Mouse (Mus musculus): Measurements from ENCODE around the gene Xpr1. TPM values are rescaled to one million over a fixed set of nuclear protein-coding genes. Genes with fewer than 3 reads are reported as not detected.

Xpr1 gene
- polyA plus RNA-seq, 2 experiments: 5.9 to 10.0 TPM

DNA sequence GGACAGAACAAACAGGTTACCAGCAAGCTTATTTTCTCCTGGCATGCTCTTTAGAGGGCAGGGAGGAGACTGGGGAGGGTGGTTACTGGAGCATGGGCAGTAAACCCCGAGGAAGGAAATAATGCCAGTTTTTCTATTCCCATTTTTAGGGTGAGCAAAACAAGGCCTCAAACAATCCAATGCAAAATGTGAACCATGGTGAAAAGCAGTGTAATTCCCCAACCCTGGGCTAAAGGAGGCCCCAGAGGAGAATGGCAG, 174.8 kb downstream of the Xpr1 start:
- peaks cover 16% of the 10 kb centered on the region for H3K4me1 ChIP-seq (ENCODE audit: control insufficient read depth, insufficient read depth, low read length)
- no peak overlapping the region for H3K4me3 ChIP-seq (replicated peaks; ENCODE audit: low read length)
- ATAC-seq (ENCODE audit: low FRiP score, low read depth): no peak
- DNase-seq (ENCODE audit: low spot score): no peak
- WGBS: 86% methylated on average over 1 of the region's 1 CpGs
- no peak overlapping the region for H3K9ac ChIP-seq (ENCODE audit: low read depth, low read length, severe bottlenecking)
- no peak overlapping the region for H3K4me2 ChIP-seq (replicated peaks; ENCODE audit: low read depth, low read length, severe bottlenecking)
- H3K36me3 ChIP-seq (ENCODE audit: control insufficient read depth, insufficient read depth, low read length): peaks cover 35% of the 10 kb centered on the region
- H3K27ac ChIP-seq (replicated peaks; ENCODE audit: low read depth, low read length): no peak overlapping the region
- H3K9me3 ChIP-seq (ENCODE audit: control insufficient read depth, low read length): no peaks in the 10 kb centered on the region
- H3K27me3 ChIP-seq (ENCODE audit: control insufficient read depth, insufficient read depth, low read length): no peaks in the 10 kb centered on the region
- TF ChIP-seq POLR2A (IDR thresholded peaks at IDR 0.05; ENCODE audit: borderline replicate concordance, extremely low read depth, insufficient read depth, insufficient read length): no peak

DNA sequence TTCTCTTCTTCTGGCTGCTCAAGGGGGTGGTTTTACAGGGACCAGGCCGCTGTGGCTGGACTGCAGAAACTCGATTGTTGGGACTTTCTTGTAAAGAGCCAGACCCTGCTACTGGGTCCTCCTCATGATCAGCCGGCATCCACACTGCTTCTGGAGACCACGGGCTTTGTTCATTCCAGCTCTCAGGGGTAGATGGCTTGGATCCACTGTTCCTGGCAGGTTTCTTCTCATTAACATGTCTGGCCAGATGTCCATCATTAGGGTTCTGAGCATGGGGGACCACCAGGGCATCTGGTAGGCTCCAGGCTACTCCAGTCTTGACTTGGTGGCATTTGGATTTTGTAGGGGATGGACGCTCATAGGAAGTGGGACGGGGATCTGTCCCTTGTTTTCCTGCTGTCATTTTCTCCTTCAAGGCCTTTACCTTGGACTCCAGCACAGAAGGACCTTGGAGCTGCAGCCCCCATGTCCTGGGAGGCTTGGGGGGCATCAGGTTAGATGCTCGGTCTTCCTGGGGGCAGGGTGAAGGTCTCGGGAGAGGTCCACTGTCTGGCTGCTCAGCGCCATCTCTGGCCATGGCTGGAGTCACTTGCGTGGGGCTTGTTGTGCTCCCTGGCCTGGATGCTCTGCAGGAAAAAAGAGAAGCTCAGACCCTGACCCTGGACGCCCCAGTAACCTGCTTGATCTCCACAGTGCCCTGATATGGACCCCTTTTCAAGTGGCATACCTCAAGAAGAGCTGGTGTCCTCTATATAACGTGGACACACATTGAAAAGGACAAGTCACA, 175.3 kb downstream of the Xpr1 start:
- no peaks in the 10 kb centered on the region for H3K27me3 ChIP-seq (ENCODE audit: control insufficient read depth, insufficient read depth, low read length)
- H3K4me2 ChIP-seq (replicated peaks; ENCODE audit: low read depth, low read length, severe bottlenecking): no peak overlapping the region
- H3K9ac ChIP-seq (ENCODE audit: low read depth, low read length, severe bottlenecking): no peak overlapping the region
- no peak for ATAC-seq (ENCODE audit: low FRiP score, low read depth)
- TF ChIP-seq POLR2A (IDR thresholded peaks at IDR 0.05; ENCODE audit: borderline replicate concordance, extremely low read depth, insufficient read depth, insufficient read length): no peak
- H3K4me3 ChIP-seq (replicated peaks; ENCODE audit: low read length): no peak overlapping the region
- DNase-seq (ENCODE audit: low spot score): no peak
- WGBS: 76% methylated on average over 12 of the region's 12 CpGs
- no peaks in the 10 kb centered on the region for H3K9me3 ChIP-seq (ENCODE audit: control insufficient read depth, low read length)
- H3K36me3 ChIP-seq (ENCODE audit: control insufficient read depth, insufficient read depth, low read length): peaks cover 40% of the 10 kb centered on the region
- H3K4me1 ChIP-seq (ENCODE audit: control insufficient read depth, insufficient read depth, low read length): peaks cover 21% of the 10 kb centered on the region
- H3K27ac ChIP-seq (replicated peaks; ENCODE audit: low read depth, low read length): no peak overlapping the region

DNA sequence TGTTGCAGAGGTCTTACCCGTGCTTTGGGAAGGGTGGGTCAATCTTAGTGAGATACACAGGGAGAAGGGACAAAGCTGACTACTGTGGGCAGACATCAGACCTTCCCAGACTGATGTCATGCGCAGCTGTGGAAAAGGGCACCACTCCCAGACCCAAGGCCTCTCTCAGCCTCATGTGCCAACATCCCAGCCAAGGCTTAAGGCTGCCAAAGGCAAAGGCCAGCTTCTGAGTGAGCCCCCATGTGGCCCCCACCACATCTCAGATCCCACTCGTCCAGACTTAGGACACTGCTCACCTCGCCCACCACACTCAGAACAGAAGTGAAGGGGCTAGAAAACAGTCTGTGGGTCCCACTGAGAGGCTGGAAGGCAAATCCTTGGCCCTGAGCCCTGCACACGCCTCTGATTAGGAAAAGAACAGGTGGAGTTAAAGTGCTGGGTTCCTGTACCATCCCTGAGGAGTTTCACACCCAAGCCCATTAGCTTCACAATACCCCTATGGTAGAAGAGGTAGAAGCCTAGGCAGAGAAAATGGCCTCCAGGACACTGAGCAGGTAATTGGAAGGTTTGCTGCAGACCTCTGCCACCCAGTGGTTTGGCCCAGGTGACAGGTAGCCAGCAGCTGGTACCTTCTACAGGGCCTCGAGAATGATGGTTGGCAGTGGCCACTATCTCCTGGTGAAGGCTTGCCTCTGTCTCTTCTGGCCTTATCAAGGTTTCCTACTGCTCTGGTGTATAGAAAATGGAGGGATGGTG, 177.1 kb downstream of the Xpr1 start:
- ATAC-seq (ENCODE audit: low FRiP score, low read depth) (no peak), DNase-seq (ENCODE audit: low spot score) (no peak)
- Histone ChIP-seq H3K36me3 (ENCODE audit: control insufficient read depth, insufficient read depth, low read length) (peaks cover 49% of the 10 kb centered on the region), H3K27ac (replicated peaks; ENCODE audit: low read depth, low read length) (no peak overlapping the region), H3K27me3 (ENCODE audit: control insufficient read depth, insufficient read depth, low read length) (no peaks in the 10 kb centered on the region), H3K4me2 (replicated peaks; ENCODE audit: low read depth, low read length, severe bottlenecking) (no peak overlapping the region), H3K9ac (ENCODE audit: low read depth, low read length, severe bottlenecking) (no peak overlapping the region), H3K4me1 (ENCODE audit: control insufficient read depth, insufficient read depth, low read length) (peaks cover 30% of the 10 kb centered on the region), H3K9me3 (ENCODE audit: control insufficient read depth, low read length) (no peaks in the 10 kb centered on the region), H3K4me3 (replicated peaks; ENCODE audit: low read length) (no peak overlapping the region)
- TF ChIP-seq POLR2A (IDR thresholded peaks at IDR 0.05; ENCODE audit: borderline replicate concordance, extremely low read depth, insufficient read depth, insufficient read length): no peak
- WGBS: 85% methylated on average over 6 of the region's 6 CpGs

DNA sequence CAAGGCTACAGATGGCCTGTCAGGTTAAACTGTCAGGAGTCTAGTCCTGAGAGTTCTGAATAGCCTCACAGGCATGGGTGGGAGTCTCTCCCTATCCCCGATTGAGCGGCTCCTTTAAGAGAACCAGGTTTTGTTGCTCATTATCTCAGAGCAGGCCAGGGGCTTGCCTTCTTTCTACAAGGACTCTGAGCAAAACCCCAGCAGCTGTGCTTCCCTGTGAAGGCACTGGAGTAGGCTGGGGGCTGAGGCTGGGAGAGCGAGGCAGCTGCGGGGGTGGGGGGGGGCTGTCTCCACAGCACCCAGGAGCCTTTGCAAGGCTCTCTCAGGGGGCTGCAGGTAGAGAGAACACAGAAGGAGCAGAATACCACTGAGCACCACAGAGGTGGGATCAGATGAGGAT, 178.0 kb downstream of the Xpr1 start:
- 57% methylated on average over 4 of the region's 4 CpGs for WGBS
- Histone ChIP-seq H3K9ac (ENCODE audit: low read depth, low read length, severe bottlenecking) (no peak overlapping the region), H3K27me3 (ENCODE audit: control insufficient read depth, insufficient read depth, low read length) (no peaks in the 10 kb centered on the region), H3K4me3 (replicated peaks; ENCODE audit: low read length) (no peak overlapping the region), H3K4me2 (replicated peaks; ENCODE audit: low read depth, low read length, severe bottlenecking) (no peak overlapping the region), H3K36me3 (ENCODE audit: control insufficient read depth, insufficient read depth, low read length) (peaks cover 49% of the 10 kb centered on the region), H3K27ac (replicated peaks; ENCODE audit: low read depth, low read length) (no peak overlapping the region), H3K9me3 (ENCODE audit: control insufficient read depth, low read length) (no peaks in the 10 kb centered on the region), H3K4me1 (ENCODE audit: control insufficient read depth, insufficient read depth, low read length) (peaks cover 37% of the 10 kb centered on the region)
- ATAC-seq (ENCODE audit: low FRiP score, low read depth) (no peak), DNase-seq (ENCODE audit: low spot score) (no peak)
- TF ChIP-seq POLR2A (IDR thresholded peaks at IDR 0.05; ENCODE audit: borderline replicate concordance, extremely low read depth, insufficient read depth, insufficient read length): no peak

DNA sequence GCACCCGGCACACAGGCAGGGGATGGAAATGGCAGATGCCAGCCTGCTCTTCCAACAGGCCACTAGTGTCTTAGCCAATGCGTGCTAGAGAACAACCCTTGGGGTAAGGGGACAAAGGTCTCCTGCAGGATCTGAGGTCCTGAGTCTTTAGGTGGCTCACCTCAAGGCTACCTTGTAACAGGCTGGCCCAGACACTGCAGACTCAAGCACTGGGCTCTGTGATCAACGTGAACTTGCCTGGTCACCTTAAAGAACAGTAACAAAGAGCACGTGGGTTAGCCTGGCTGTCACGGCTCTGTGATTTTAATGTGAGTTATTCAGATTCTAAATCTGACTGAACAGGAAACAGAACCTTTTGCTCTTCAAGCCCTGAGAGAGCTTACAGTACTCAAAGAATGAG, 179.1 kb downstream of the Xpr1 start:
- no peak overlapping the region for H3K9ac ChIP-seq (ENCODE audit: low read depth, low read length, severe bottlenecking)
- peaks cover 49% of the 10 kb centered on the region for H3K36me3 ChIP-seq (ENCODE audit: control insufficient read depth, insufficient read depth, low read length)
- peaks cover 46% of the 10 kb centered on the region for H3K4me1 ChIP-seq (ENCODE audit: control insufficient read depth, insufficient read depth, low read length)
- no peak overlapping the region for H3K4me2 ChIP-seq (replicated peaks; ENCODE audit: low read depth, low read length, severe bottlenecking)
- no peak for TF ChIP-seq POLR2A (IDR thresholded peaks at IDR 0.05; ENCODE audit: borderline replicate concordance, extremely low read depth, insufficient read depth, insufficient read length)
- no peak for ATAC-seq (ENCODE audit: low FRiP score, low read depth)
- 89% methylated on average over 5 of the region's 5 CpGs for WGBS
- DNase-seq (ENCODE audit: low spot score): no peak
- H3K27me3 ChIP-seq (ENCODE audit: control insufficient read depth, insufficient read depth, low read length): no peaks in the 10 kb centered on the region
- H3K4me3 ChIP-seq (replicated peaks; ENCODE audit: low read length): no peak overlapping the region
- no peaks in the 10 kb centered on the region for H3K9me3 ChIP-seq (ENCODE audit: control insufficient read depth, low read length)
- H3K27ac ChIP-seq (replicated peaks; ENCODE audit: low read depth, low read length): no peak overlapping the region

Data from limb, embryonic 14.5 days (tissue).